Mouse (Mus musculus) G1E (cell line): ENCODE results near the gene Creb5. TPM values are rescaled to one million over a fixed set of nuclear protein-coding genes. Genes with fewer than 3 reads are reported as not detected.

Source experiments
- ATAC-seq: 2 replicates; pipeline ENCODE4 v1.8.0; 2016; ENCODE audit warnings: mild to moderate bottlenecking; ENCODE audit not compliant: insufficient number of reproducible peaks, poor library complexity, low FRiP score, severe bottlenecking; ENCODE audit errors: extremely low read depth
- DNase-seq: peaks from one replicate; pipeline ENCODE4 v3.0.0; 2012; ENCODE audit warnings: low spot score
- H3K27me3 ChIP-seq: 2 replicates; pipeline ENCODE4 v1.6.1; 2012; ENCODE audit warnings: mild to moderate bottlenecking, low read length, inconsistent platforms; ENCODE audit not compliant: insufficient read depth
- H3K36me3 ChIP-seq: replicated peaks from 2 replicates; pipeline ENCODE3; 2012; ENCODE audit warnings: mild to moderate bottlenecking, inconsistent platforms
- H3K4me1 ChIP-seq: 2 replicates; pipeline ENCODE4 v1.6.1; 2012; ENCODE audit warnings: low read depth, low read length, inconsistent platforms, mixed read lengths; ENCODE audit not compliant: insufficient read depth
- H3K4me3 ChIP-seq: 2 replicates; pipeline ENCODE4 v1.5.1; 2012; ENCODE audit warnings: low read depth, mild to moderate bottlenecking, inconsistent platforms, low read length, moderate library complexity, mixed read lengths
- H3K9me3 ChIP-seq: replicated peaks from 2 replicates; pipeline ENCODE4 v1.6.1; 2012; ENCODE audit warnings: inconsistent platforms
- CTCF ChIP-seq: IDR thresholded peaks from 2 replicates; pipeline ENCODE4 v1.5.1; 2012; ENCODE audit warnings: low read depth, low read length, inconsistent platforms, mixed read lengths
- GATA1 ChIP-seq: IDR thresholded peaks from 2 replicates; pipeline ENCODE4 v1.6.1; 2012; ENCODE audit warnings: borderline replicate concordance, low read length, inconsistent platforms, mixed read lengths
- GATA2 ChIP-seq: IDR thresholded peaks from 2 replicates; pipeline ENCODE4 v1.6.1; 2012; ENCODE audit warnings: low read depth, low read length, inconsistent platforms, borderline replicate concordance
- POLR2AphosphoS5 ChIP-seq: IDR thresholded peaks from 2 replicates; pipeline ENCODE4 v1.6.1; 2012; ENCODE audit warnings: low read depth, low read length, inconsistent platforms; ENCODE audit not compliant: insufficient replicate concordance
- TAL1 ChIP-seq: conservative IDR thresholded peaks from 2 replicates; pipeline ENCODE4 v1.6.1; 2012; ENCODE audit warnings: low read depth, low read length, inconsistent platforms, mixed read lengths
- polyA plus RNA-seq: library from polyadenylated mRNA; stranded (reverse); fragments of >175 nt; gene quantifications from 2 replicates; pipeline ENCODE4 v1.2.3, GENCODE M21; 2012
- total RNA-seq, 2 experiments: library from RNA; stranded (forward) in 1 of 2; stranded (reverse) in 1 of 2; fragments of 200-1000 nt in 1 of 2; fragments of >200 nt in 1 of 2; fragmentation: Nextera tagmentation in 1 of 2; gene quantifications; 2 replicates each; pipeline ENCODE4 v1.2.3; 2014 to 2017

Creb5 gene
- total and polyA plus RNA-seq, 3 experiments = 0.44 TPM; not detected in 2

GRCm38 (mm10) chr6:53497904-53498536, 210.9 kb downstream of the Creb5 start:
- Histone ChIP-seq H3K4me3 (no peak overlapping the region), H3K27me3 (no peaks in the 10 kb centered on the region), H3K36me3 (no peaks in the 10 kb centered on the region), H3K4me1 (no peaks in the 10 kb centered on the region), H3K9me3 (peaks cover 39% of the 10 kb centered on the region)
- DNase-seq (no peak), ATAC-seq (no peak)
- no peak for TF ChIP-seq POLR2AphosphoS5
- TF ChIP-seq GATA1 = no peak

GRCm38 (mm10) chr6:53499621-53500295, 212.7 kb downstream of the Creb5 start:
- no peak for DNase-seq

GRCm38 (mm10) chr6:53501236-53501635, 214.2 kb downstream of the Creb5 start:
- no peak for ATAC-seq
- H3K27me3 ChIP-seq = no peaks in the 10 kb centered on the region
- no peak overlapping the region for H3K4me3 ChIP-seq
- peaks cover 28% of the 10 kb centered on the region for H3K9me3 ChIP-seq
- no peaks in the 10 kb centered on the region for H3K36me3 ChIP-seq
- no peak for TF ChIP-seq CTCF
- no peak for TF ChIP-seq POLR2AphosphoS5
- TF ChIP-seq GATA2 = no peak
- no peak for TF ChIP-seq TAL1
- TF ChIP-seq GATA1 = no peak
- no peaks in the 10 kb centered on the region for H3K4me1 ChIP-seq
- DNase-seq = no peak

More at GRCm38 (mm10) chr6:53499621-53500295, 212.7 kb downstream of the Creb5 start:
- TF ChIP-seq GATA1 = no peak
- no peak for TF ChIP-seq TAL1
- no peak for TF ChIP-seq GATA2
- TF ChIP-seq CTCF = no peak
- TF ChIP-seq POLR2AphosphoS5 = no peak
- Histone ChIP-seq H3K9me3 (peaks cover 35% of the 10 kb centered on the region), H3K27me3 (no peaks in the 10 kb centered on the region), H3K4me3 (no peak overlapping the region), H3K36me3 (no peaks in the 10 kb centered on the region), H3K4me1 (no peaks in the 10 kb centered on the region)
- no peak for ATAC-seq

GRCm38 (mm10) chr6:53506947-53507564, 220.0 kb downstream of the Creb5 start:
- no peak for ATAC-seq
- Histone ChIP-seq H3K9me3 (peaks cover 20% of the 10 kb centered on the region), H3K4me1 (no peaks in the 10 kb centered on the region), H3K4me3 (no peak overlapping the region), H3K36me3 (no peaks in the 10 kb centered on the region), H3K27me3 (no peaks in the 10 kb centered on the region)
- no peak for DNase-seq
- TF ChIP-seq GATA2 (no peak), GATA1 (no peak), POLR2AphosphoS5 (no peak), TAL1 (no peak), CTCF (no peak)

GRCm38 (mm10) chr6:53508847-53509494, 221.9 kb downstream of the Creb5 start:
- ATAC-seq (no peak), DNase-seq (no peak)
- Histone ChIP-seq H3K9me3 (peaks cover 32% of the 10 kb centered on the region), H3K27me3 (no peaks in the 10 kb centered on the region), H3K4me1 (no peaks in the 10 kb centered on the region), H3K4me3 (no peak overlapping the region), H3K36me3 (no peaks in the 10 kb centered on the region)
- TF ChIP-seq GATA1 (no peak), POLR2AphosphoS5 (no peak), CTCF (no peak), TAL1 (no peak), GATA2 (no peak)

DNA sequence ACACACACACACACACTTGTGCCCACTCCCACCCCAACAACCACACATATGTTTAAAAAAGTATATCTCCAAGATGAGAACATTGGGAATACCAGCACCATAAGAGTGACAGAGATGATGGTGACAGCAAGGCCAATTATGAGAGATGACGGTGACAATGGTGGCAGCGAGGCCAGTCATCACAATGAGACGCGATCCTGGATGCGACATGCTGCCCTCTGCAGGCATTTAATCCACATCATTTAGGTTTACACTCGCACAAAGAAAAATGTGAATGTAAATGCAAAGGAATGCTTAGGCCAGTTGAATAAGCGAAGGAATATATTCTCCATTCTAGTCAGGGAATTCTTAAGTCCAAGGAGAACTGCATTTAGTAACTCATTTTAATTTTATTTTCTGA, 222.9 kb downstream of the Creb5 start:
- DNase-seq = no peak
- Histone ChIP-seq H3K4me3 (no peak overlapping the region), H3K4me1 (no peaks in the 10 kb centered on the region), H3K27me3 (no peaks in the 10 kb centered on the region), H3K36me3 (no peaks in the 10 kb centered on the region), H3K9me3 (peaks cover 32% of the 10 kb centered on the region)
- no peak for ATAC-seq
- no peak for TF ChIP-seq POLR2AphosphoS5
- TF ChIP-seq GATA2 = no peak
- TF ChIP-seq GATA1 = no peak
- TF ChIP-seq CTCF = no peak
- TF ChIP-seq TAL1 = no peak
